Mouse (Mus musculus): Measurements from ENCODE around the gene Ndufc2. TPM values are rescaled to one million over a fixed set of nuclear protein-coding genes. Genes with fewer than 3 reads are reported as not detected.
"Not testable (repeated sequence)": the region's sequence is repeated elsewhere in the genome, so short reads cannot be mapped to it uniquely, and the experiment has no call there.

The Ndufc2 gene
- polyA plus RNA-seq, 1 experiment from 2014 or later, result 383 TPM

- no peaks in the 10 kb centered on the region for H3K9me3 ChIP-seq (replicated peaks; ENCODE audit: control insufficient read depth, low read length)
- DNase-seq (ENCODE audit: low spot score), result no peak
- H3K9ac ChIP-seq (replicated peaks; ENCODE audit: low read length), result no peak overlapping the region
- no peak overlapping the region for H3K4me2 ChIP-seq (ENCODE audit: low read depth, low read length)
- 83% methylated on average over 8 of the region's 8 CpGs for WGBS
- no peaks in the 10 kb centered on the region for H3K36me3 ChIP-seq (replicated peaks; ENCODE audit: control insufficient read depth, insufficient read depth, low read depth, low read length)
- ATAC-seq (replicated peaks; ENCODE audit: insufficient number of reproducible peaks, low FRiP score, low TSS enrichment, low read depth), result no peak
- no peak overlapping the region for H3K27ac ChIP-seq (replicated peaks; ENCODE audit: low read depth, low read length)
- H3K4me1 ChIP-seq (ENCODE audit: control insufficient read depth, insufficient read depth, low read length), result no peaks in the 10 kb centered on the region
- H3K27me3 ChIP-seq (ENCODE audit: control insufficient read depth, insufficient read depth, low read length), result no peaks in the 10 kb centered on the region
- no peak overlapping the region for H3K4me3 ChIP-seq (ENCODE audit: low read depth, low read length)
These were observed 21.3 kb downstream of the Ndufc2 start for GRCm38 (mm10) chr7:97420958-97421651.

DNA sequence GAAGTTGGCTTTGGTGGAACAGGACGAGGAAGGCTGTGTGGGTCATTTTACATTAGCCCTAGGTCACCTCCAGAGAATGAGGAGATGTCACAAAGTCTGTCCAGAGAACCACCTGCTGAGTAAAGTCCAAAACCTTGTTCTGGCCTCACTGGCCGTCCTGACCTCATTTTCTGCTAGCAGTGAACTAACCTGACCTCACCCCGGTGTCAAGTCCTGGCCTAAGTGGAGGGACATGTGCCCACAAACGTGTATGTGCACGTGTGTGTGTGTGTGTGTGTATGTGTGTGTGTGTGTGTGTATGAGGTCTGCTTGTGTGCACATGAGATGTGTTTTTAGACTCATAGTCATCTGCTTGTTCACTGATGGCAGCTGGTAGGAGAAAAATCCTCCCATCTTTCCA is 24.0 kb downstream of the Ndufc2 start:
- ATAC-seq (replicated peaks; ENCODE audit: insufficient number of reproducible peaks, low FRiP score, low TSS enrichment, low read depth) (no peak), DNase-seq (ENCODE audit: low spot score) (no peak)
- no peak overlapping the region for H3K9ac ChIP-seq (replicated peaks; ENCODE audit: low read length)
- H3K36me3 ChIP-seq (replicated peaks; ENCODE audit: control insufficient read depth, insufficient read depth, low read depth, low read length), result no peaks in the 10 kb centered on the region
- no peak overlapping the region for H3K27ac ChIP-seq (replicated peaks; ENCODE audit: low read depth, low read length)
- WGBS, result 59% methylated on average over 5 of the region's 5 CpGs
- no peaks in the 10 kb centered on the region for H3K27me3 ChIP-seq (ENCODE audit: control insufficient read depth, insufficient read depth, low read length)
- H3K9me3 ChIP-seq (replicated peaks; ENCODE audit: control insufficient read depth, low read length), result no peaks in the 10 kb centered on the region
- H3K4me1 ChIP-seq (ENCODE audit: control insufficient read depth, insufficient read depth, low read length), result no peaks in the 10 kb centered on the region
- no peak overlapping the region for H3K4me3 ChIP-seq (ENCODE audit: low read depth, low read length)
- no peak overlapping the region for H3K4me2 ChIP-seq (ENCODE audit: low read depth, low read length)

- Histone ChIP-seq H3K4me1 (ENCODE audit: control insufficient read depth, insufficient read depth, low read length) (no peaks in the 10 kb centered on the region; the same call in 1 of the 2 replicates), H3K9ac (replicated peaks; ENCODE audit: low read length) (no peak overlapping the region), H3K9me3 (replicated peaks; ENCODE audit: control insufficient read depth, low read length) (no peaks in the 10 kb centered on the region), H3K36me3 (replicated peaks; ENCODE audit: control insufficient read depth, insufficient read depth, low read depth, low read length) (no peaks in the 10 kb centered on the region), H3K4me2 (ENCODE audit: low read depth, low read length) (no peak overlapping the region), H3K4me3 (ENCODE audit: low read depth, low read length) (no peak overlapping the region), H3K27me3 (ENCODE audit: control insufficient read depth, insufficient read depth, low read length) (no peaks in the 10 kb centered on the region), H3K27ac (replicated peaks; ENCODE audit: low read depth, low read length) (no peak overlapping the region)
- DNase-seq (ENCODE audit: low spot score) (peak; percentile 92), ATAC-seq (replicated peaks; ENCODE audit: insufficient number of reproducible peaks, low FRiP score, low TSS enrichment, low read depth) (peak; percentile 68)
- 7% methylated on average over 12 of the region's 12 CpGs for WGBS
These were observed 24.9 kb downstream of the Ndufc2 start for GRCm38 (mm10) chr7:97424621-97425245.

DNA sequence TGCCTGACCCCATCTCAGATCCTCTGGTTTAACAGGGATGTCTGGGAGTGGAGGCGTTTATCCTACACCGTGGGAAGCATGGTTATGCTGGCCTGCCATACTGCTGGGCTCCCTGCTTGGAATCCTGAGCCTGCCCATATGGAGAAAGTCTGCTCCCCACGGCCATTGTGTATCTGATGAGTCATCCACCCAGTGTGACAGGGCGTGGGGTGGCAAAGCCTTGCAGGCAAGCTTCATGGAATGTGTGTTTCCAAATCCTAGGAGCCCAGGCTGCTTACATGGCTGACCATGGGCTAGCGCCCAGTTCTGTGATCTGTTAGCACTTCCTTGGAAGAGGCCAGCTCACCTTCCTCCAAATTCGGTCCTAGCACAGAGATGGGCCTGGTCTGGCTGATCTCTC is 26.8 kb downstream of the Ndufc2 start:
- no peaks in the 10 kb centered on the region for H3K27me3 ChIP-seq (ENCODE audit: control insufficient read depth, insufficient read depth, low read length)
- no peaks in the 10 kb centered on the region for H3K9me3 ChIP-seq (replicated peaks; ENCODE audit: control insufficient read depth, low read length)
- no peak overlapping the region for H3K9ac ChIP-seq (replicated peaks; ENCODE audit: low read length)
- H3K4me3 ChIP-seq (ENCODE audit: low read depth, low read length), result no peak overlapping the region
- 74% methylated on average over 6 of the region's 6 CpGs for WGBS
- H3K4me2 ChIP-seq (ENCODE audit: low read depth, low read length), result no peak overlapping the region
- DNase-seq (ENCODE audit: low spot score) (no peak), ATAC-seq (replicated peaks; ENCODE audit: insufficient number of reproducible peaks, low FRiP score, low TSS enrichment, low read depth) (no peak)
- no peaks in the 10 kb centered on the region; the same call in 1 of the 2 replicates for H3K4me1 ChIP-seq (ENCODE audit: control insufficient read depth, insufficient read depth, low read length)
- H3K27ac ChIP-seq (replicated peaks; ENCODE audit: low read depth, low read length), result no peak overlapping the region
- H3K36me3 ChIP-seq (replicated peaks; ENCODE audit: control insufficient read depth, insufficient read depth, low read depth, low read length), result no peaks in the 10 kb centered on the region

DNA sequence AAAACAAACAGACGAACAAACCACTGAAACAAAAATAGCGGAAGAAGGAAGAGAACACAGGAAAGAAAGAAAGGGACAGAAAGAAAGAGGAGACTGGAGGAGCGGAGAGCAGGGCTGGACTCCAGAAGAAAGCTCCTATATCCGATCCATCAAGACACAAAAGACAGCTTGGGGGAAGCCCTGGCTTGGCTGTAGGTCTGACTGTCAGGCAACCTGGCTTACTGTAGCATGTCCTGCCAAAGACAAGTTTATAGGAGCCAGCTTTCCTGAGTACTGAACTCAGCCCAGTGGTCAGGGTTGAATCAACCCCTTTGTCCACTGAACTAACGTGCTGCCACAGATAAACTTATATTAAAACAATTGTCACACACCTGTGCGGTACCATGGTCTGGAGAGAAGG is 27.5 kb downstream of the Ndufc2 start:
- Histone ChIP-seq H3K4me1 (ENCODE audit: control insufficient read depth, insufficient read depth, low read length) (no peaks in the 10 kb centered on the region; the same call in 1 of the 2 replicates), H3K36me3 (replicated peaks; ENCODE audit: control insufficient read depth, insufficient read depth, low read depth, low read length) (no peaks in the 10 kb centered on the region), H3K4me3 (ENCODE audit: low read depth, low read length) (no peak overlapping the region), H3K27me3 (ENCODE audit: control insufficient read depth, insufficient read depth, low read length) (no peaks in the 10 kb centered on the region), H3K9me3 (replicated peaks; ENCODE audit: control insufficient read depth, low read length) (no peaks in the 10 kb centered on the region), H3K27ac (replicated peaks; ENCODE audit: low read depth, low read length) (no peak overlapping the region), H3K9ac (replicated peaks; ENCODE audit: low read length) (no peak overlapping the region), H3K4me2 (ENCODE audit: low read depth, low read length) (no peak overlapping the region)
- ATAC-seq (replicated peaks; ENCODE audit: insufficient number of reproducible peaks, low FRiP score, low TSS enrichment, low read depth) (no peak), DNase-seq (ENCODE audit: low spot score) (no peak)
- WGBS, result 87% methylated on average over 6 of the region's 6 CpGs

DNA sequence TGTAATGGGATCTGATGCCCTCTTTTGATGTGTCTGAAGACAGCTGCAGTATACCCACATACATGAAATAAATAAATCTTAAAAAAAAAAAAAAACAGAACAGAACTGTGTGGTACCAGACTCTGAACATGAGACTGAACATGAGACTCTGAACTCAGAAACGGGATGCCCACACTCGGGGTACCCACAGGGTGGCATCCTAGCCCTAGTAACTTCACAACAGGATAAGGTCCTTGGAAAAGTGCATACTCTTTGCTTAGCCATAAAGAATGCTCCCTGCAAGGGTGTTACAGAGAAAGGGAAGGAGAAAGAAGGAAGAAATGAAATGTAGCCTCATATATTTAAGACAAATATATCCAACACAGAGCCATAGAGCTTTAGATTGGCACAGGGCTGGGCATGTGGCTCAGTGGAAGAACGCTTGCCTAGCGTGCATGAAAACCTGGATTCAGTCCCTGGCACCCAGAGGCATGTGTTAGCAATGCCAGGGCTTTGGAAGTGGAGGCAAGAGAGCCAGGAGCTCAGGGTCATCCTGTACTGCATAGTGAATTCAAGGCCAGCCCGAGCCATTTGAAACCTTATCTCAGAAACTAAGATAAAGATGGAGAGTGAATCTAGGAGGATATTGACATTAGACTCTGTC is 28.1 kb downstream of the Ndufc2 start:
- no peaks in the 10 kb centered on the region; the same call in 1 of the 2 replicates for H3K4me1 ChIP-seq (ENCODE audit: control insufficient read depth, insufficient read depth, low read length)
- H3K4me2 ChIP-seq (ENCODE audit: low read depth, low read length), result no peak overlapping the region
- H3K27ac ChIP-seq (replicated peaks; ENCODE audit: low read depth, low read length), result no peak overlapping the region
- DNase-seq (ENCODE audit: low spot score), result no peak
- no peak overlapping the region for H3K9ac ChIP-seq (replicated peaks; ENCODE audit: low read length)
- H3K9me3 ChIP-seq (replicated peaks; ENCODE audit: control insufficient read depth, low read length), result no peaks in the 10 kb centered on the region
- 84% methylated on average over 5 of the region's 5 CpGs for WGBS
- H3K36me3 ChIP-seq (replicated peaks; ENCODE audit: control insufficient read depth, insufficient read depth, low read depth, low read length), result no peaks in the 10 kb centered on the region
- no peak for ATAC-seq (replicated peaks; ENCODE audit: insufficient number of reproducible peaks, low FRiP score, low TSS enrichment, low read depth)
- H3K27me3 ChIP-seq (ENCODE audit: control insufficient read depth, insufficient read depth, low read length), result no peaks in the 10 kb centered on the region
- no peak overlapping the region for H3K4me3 ChIP-seq (ENCODE audit: low read depth, low read length)

DNA sequence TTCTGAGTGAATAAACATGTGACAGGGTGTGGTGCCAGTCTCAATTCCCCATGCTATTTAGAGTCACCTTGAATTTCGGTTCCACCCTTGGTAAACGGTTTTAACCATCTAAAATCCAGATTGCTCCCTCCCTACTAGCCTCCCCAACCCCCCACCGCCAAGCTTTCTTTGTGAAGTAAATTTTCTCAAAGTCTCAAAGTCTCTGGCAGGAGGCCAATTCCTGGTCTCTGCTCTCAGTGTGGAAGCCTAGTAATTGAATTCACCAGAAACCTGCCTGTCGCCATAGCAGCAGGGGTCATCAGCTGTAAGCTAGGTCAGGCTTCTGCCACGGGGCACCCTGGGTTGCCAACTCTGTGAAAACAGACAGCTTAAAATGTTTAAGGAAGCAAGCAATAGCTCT is 29.9 kb downstream of the Ndufc2 start:
- H3K9me3 ChIP-seq (replicated peaks; ENCODE audit: control insufficient read depth, low read length), result no peaks in the 10 kb centered on the region
- H3K4me1 ChIP-seq (ENCODE audit: control insufficient read depth, insufficient read depth, low read length), result no peaks in the 10 kb centered on the region; the same call in 1 of the 2 replicates
- peak; percentile 27; the same call in 1 of the 2 replicates for ATAC-seq (replicated peaks; ENCODE audit: insufficient number of reproducible peaks, low FRiP score, low TSS enrichment, low read depth)
- 2% methylated on average over 5 of the region's 5 CpGs for whole genome bisulfite sequencing
- 0 out of 2 replicates have a peak overlapping the region, but pooled peaks have one; percentile 6 for H3K27ac ChIP-seq (replicated peaks; ENCODE audit: low read depth, low read length)
- no peaks in the 10 kb centered on the region for H3K27me3 ChIP-seq (ENCODE audit: control insufficient read depth, insufficient read depth, low read length)
- H3K9ac ChIP-seq (replicated peaks; ENCODE audit: low read length), result no peak overlapping the region
- H3K4me3 ChIP-seq (ENCODE audit: low read depth, low read length), result no peak overlapping the region
- H3K4me2 ChIP-seq (ENCODE audit: low read depth, low read length), result peak overlapping the region; percentile 5; the same call in 1 of the 2 replicates
- DNase-seq (ENCODE audit: low spot score), result peak; percentile 89
- H3K36me3 ChIP-seq (replicated peaks; ENCODE audit: control insufficient read depth, insufficient read depth, low read depth, low read length), result no peaks in the 10 kb centered on the region

DNA sequence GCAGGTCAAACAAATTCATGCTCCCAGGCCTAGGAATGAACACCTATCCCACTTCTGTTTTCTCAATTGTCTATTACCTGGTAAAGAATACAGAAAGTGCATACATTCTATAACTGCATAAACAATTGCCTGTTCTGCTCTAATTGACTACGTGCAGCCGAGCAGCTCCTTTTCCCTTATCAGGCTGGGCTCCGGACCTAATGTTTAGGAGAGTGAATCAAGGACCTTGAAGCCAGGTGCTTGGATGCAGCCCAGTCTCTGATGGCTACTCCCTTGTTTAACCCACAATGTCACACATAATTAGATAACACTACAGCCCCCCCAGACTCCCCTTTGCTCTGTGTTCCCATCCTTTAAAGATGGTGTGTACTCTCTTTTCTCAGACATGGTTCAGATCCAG is 33.7 kb downstream of the Ndufc2 start:
- not testable (repeated sequence) for H3K4me2 ChIP-seq (ENCODE audit: low read depth, low read length); H3K27me3 ChIP-seq (ENCODE audit: control insufficient read depth, insufficient read depth, low read length); H3K9me3 ChIP-seq (replicated peaks; ENCODE audit: control insufficient read depth, low read length); H3K9ac ChIP-seq (replicated peaks; ENCODE audit: low read length); H3K27ac ChIP-seq (replicated peaks; ENCODE audit: low read depth, low read length); DNase-seq (ENCODE audit: low spot score); H3K36me3 ChIP-seq (replicated peaks; ENCODE audit: control insufficient read depth, insufficient read depth, low read depth, low read length); H3K4me1 ChIP-seq (ENCODE audit: control insufficient read depth, insufficient read depth, low read length); H3K4me3 ChIP-seq (ENCODE audit: low read depth, low read length); ATAC-seq (replicated peaks; ENCODE audit: insufficient number of reproducible peaks, low FRiP score, low TSS enrichment, low read depth)
- WGBS, result 75% methylated on average over 3 of the region's 3 CpGs
